Mouse (Mus musculus) C2C12 (cell line): ENCODE measurements around the gene Tctn3.

Experiments used
- CTCF ChIP-seq: IDR thresholded peaks from one replicate; pipeline ENCODE4 v1.5.1; 2011; ENCODE audit not compliant: control insufficient read depth, insufficient read depth, insufficient read length
- MAX ChIP-seq: IDR thresholded peaks from one replicate; pipeline ENCODE4 v1.6.1; 2011; ENCODE audit warnings: mild to moderate bottlenecking, control low read depth
- MYOD1 ChIP-seq: IDR thresholded peaks from one replicate; pipeline ENCODE4 v1.6.1; 2011; ENCODE audit warnings: low read depth; ENCODE audit not compliant: control insufficient read depth, insufficient read length
- MYOG ChIP-seq: IDR thresholded peaks from one replicate; pipeline ENCODE4 v1.6.1; 2011; ENCODE audit not compliant: control insufficient read depth, insufficient read length; ENCODE audit errors: extremely low read depth
- USF1 ChIP-seq: IDR thresholded peaks from one replicate; pipeline ENCODE4 v1.6.1; 2011; ENCODE audit warnings: low read depth, mild to moderate bottlenecking, control low read depth, moderate library complexity

- TF ChIP-seq CTCF (no peak), USF1 (no peak), MYOD1 (no peak), MAX (no peak), MYOG (no peak)
Measured at GRCm38 (mm10) chr19:40639729-40640304, 27.8 kb upstream of the Tctn3 start.
